Mouse (Mus musculus) limb, embryonic 14.5 days (tissue): ENCODE measurements at regions not wholly inside any gene's neighbourhood (a gene's known extent, or its start where the extent isn't known, plus 50 kb on each side); places are given as distances from the start of the nearest gene placed in this dataset.
A peak's percentile ranks its signal among the peaks of the same experiment; 100 is the strongest.

Experiments
- ATAC-seq: fragments of 200-750 bp; cut with Nextera tagmentation; 2 replicates; pipeline ENCODE4 v1.8.0; 2017; ENCODE audit warnings: low read depth, moderate number of reproducible peaks, moderate TSS enrichment; ENCODE audit not compliant: low FRiP score
- DNase-seq: peaks from one replicate; pipeline ENCODE4 v3.0.0-alpha.2; 2015; ENCODE audit warnings: low spot score
- H3K27ac ChIP-seq: fragments of 300-500 bp; sonication (generic); replicated peaks from 2 replicates; pipeline ENCODE4 v1.5.1; 2014; ENCODE audit warnings: low read depth, mild to moderate bottlenecking, low read length, moderate library complexity, mixed read lengths
- H3K27me3 ChIP-seq: fragments of 300-500 bp; sonication (generic); 2 replicates; pipeline ENCODE4 v1.6.1; 2014; ENCODE audit warnings: low read length, mixed read lengths; ENCODE audit not compliant: control insufficient read depth, insufficient read depth
- H3K36me3 ChIP-seq: fragments of 300-500 bp; sonication (generic); 2 replicates; pipeline ENCODE4 v1.6.1; 2014; ENCODE audit warnings: mild to moderate bottlenecking, low read length, moderate library complexity, mixed read lengths; ENCODE audit not compliant: control insufficient read depth, insufficient read depth
- H3K4me1 ChIP-seq: fragments of 300-500 bp; sonication (generic); 2 replicates; pipeline ENCODE4 v1.6.1; 2014; ENCODE audit warnings: antibody characterized with exemption, low read length, mixed read lengths; ENCODE audit not compliant: control insufficient read depth, insufficient read depth
- H3K4me2 ChIP-seq: fragments of 300-500 bp; sonication (generic); replicated peaks from 2 replicates; pipeline ENCODE4 v1.6.1; 2014; ENCODE audit warnings: low read depth, mild to moderate bottlenecking, low read length, moderate library complexity; ENCODE audit not compliant: severe bottlenecking
- H3K4me3 ChIP-seq: fragments of 300-500 bp; sonication (generic); replicated peaks from 2 replicates; pipeline ENCODE4 v1.5.1; 2014; ENCODE audit warnings: low read length
- H3K9ac ChIP-seq: fragments of 300-500 bp; sonication (generic); 2 replicates; pipeline ENCODE4 v1.6.1; 2014; ENCODE audit warnings: mild to moderate bottlenecking, low read depth, low read length, moderate library complexity; ENCODE audit not compliant: severe bottlenecking
- H3K9me3 ChIP-seq: fragments of 300-500 bp; sonication (generic); 2 replicates; pipeline ENCODE4 v1.6.1; 2016; ENCODE audit warnings: low read length; ENCODE audit not compliant: control insufficient read depth
- POLR2A ChIP-seq: fragments of 200-500 bp; IDR thresholded peaks from 2 replicates; pipeline ENCODE4 v1.8.0; 2012; ENCODE audit warnings: inconsistent platforms, mild to moderate bottlenecking, moderate library complexity, borderline replicate concordance; ENCODE audit not compliant: insufficient read depth, insufficient read length; ENCODE audit errors: extremely low read depth
- WGBS: fragments of 180-500 bp; shearing (Covaris S2); extraction: QIAGEN DNeasy Blood & Tissue Kit; methylation state at CpG from one replicate; pipeline ENCODE4 v1.1.7; 2014; 5-methylcytosine and 5-hydroxymethylcytosine counted together

DNA sequence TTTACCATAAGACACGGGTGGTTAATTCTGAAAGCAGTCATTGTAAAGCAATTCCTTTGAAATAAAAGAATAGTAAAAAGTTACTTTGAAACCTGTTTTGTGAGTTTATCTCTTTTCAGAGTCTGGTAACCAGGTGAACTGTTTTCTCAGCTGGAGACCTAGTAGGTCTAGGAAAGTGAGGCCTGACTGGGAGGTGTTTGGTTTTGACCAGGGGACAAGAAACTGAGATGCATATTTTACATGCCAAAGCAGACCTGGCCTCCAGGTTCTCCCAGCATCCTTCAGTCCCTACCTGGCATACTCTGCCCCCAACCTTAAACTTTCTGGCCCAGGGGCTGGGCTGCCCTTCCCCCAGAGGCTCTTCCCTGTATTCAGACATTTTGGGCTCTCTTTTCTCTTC lies 142.9 kb upstream of the Pfn2 start:
- no peaks in the 10 kb centered on the region for H3K27me3 ChIP-seq
- WGBS, result 54% methylated on average over 1 of the region's 1 CpGs
- DNase-seq (no peak), ATAC-seq (no peak)
- TF ChIP-seq POLR2A, result no peak
- no peaks in the 10 kb centered on the region for H3K4me1 ChIP-seq
- H3K9ac ChIP-seq, result no peak overlapping the region
- no peak overlapping the region for H3K4me3 ChIP-seq
- H3K4me2 ChIP-seq, result no peak overlapping the region
- no peaks in the 10 kb centered on the region for H3K9me3 ChIP-seq
- no peaks in the 10 kb centered on the region for H3K36me3 ChIP-seq
- no peak overlapping the region for H3K27ac ChIP-seq

DNA sequence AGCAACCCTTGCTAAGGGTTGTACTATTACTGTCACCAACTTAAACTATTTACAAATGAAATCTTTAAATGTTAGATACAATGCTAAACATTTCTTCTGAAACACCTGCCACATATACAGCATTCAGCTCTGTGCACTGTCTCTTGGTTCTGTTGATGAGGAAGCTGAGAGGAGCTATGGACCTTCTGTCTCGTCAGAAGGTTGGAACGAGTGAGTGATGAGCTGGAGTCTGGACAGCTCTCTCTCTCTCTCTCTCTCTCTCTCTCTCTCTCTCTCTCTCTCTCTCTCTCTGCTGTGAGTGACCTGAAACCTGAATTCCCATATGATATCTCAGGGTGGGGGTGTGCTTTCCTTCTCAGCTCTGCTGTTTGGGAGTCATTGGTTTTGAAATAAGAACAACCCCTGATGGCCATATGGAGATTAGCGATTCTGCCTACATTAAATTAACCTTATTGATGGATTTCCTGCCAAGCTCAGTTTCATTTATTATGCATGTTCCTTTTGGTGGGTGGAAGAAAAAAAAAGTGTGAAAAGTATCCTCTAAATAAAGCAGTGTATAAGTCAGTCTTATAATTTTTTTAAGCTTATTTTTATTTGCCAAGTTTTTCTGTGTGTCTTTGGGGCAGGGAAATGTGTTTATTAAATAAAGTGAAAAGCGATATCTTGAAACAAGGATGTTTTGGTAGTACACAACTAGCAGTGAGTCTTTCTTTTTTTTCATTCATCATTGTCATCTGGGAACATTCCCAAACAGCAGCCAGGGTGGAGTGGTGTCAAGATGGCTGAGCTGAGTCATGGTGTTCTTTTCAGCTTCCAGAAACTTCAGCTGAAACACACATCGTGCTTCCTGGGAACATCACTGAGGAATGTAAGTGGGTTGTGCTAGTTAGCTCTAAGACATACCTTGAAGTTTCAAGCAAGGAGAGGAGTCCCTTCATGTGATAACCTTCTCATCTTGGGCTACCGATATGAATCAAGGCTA lies 150.5 kb upstream of the Pfn2 start:
- DNase-seq, result no peak

DNA sequence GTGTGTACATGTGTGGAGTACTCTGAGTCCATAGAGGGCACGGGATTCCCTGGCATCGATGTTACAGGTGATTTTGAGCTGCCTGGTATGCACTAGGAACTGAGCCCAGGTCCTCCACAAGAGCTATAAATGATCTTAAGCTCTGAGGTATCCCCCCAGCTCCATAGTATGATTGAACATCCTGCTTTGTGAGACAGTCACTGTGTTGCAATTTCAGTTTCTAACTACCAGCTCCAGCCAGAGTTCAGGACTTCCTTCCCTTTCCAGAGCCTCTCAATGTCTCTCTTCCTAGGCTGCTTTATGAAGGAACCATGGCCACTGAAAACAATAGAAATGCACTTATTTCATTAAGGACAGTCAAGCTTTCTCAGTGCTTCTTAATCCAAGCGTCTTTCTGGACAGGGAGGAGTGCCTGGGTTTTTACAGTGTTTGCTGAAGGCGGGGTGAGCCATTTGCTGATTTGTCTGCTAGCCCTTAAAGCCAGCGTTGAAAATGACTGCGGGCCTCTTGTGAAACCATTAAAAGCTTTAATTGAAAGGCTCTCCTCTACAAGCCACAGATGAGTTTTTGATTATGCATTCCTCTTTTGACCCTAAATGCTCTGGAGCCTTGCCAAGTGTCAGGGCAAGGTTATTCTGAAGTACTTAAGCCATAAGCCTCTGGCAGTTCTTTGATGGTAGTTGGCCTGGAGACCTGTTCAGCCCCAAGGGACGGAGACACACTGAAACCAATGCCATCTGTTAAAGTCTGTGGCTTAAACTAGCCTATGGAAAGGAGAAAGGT lies 155.1 kb upstream of the Pfn2 start:
- 0 out of 2 replicates have a peak overlapping the region, but pooled peaks have one; percentile 8 for H3K27ac ChIP-seq
- WGBS, result 21% methylated on average over 7 of the region's 7 CpGs
- peak; percentile 14 for DNase-seq
- TF ChIP-seq POLR2A, result no peak
- H3K36me3 ChIP-seq, result no peaks in the 10 kb centered on the region
- peaks cover 8% of the 10 kb centered on the region; the same call in 1 of the 2 replicates for H3K4me1 ChIP-seq
- no peak overlapping the region for H3K4me2 ChIP-seq
- no peaks in the 10 kb centered on the region for H3K27me3 ChIP-seq
- H3K4me3 ChIP-seq, result no peak overlapping the region
- no peaks in the 10 kb centered on the region for H3K9me3 ChIP-seq
- no peak overlapping the region for H3K9ac ChIP-seq
- no peak for ATAC-seq

More for the DNA sequence above, 150.5 kb upstream of the Pfn2 start:
- no peaks in the 10 kb centered on the region for H3K27me3 ChIP-seq
- H3K4me1 ChIP-seq, result peaks cover 7% of the 10 kb centered on the region; the same call in 1 of the 2 replicates
- no peak overlapping the region for H3K4me3 ChIP-seq
- no peak for ATAC-seq
- H3K9ac ChIP-seq, result no peak overlapping the region
- WGBS, result 80% methylated on average over 6 of the region's 6 CpGs
- TF ChIP-seq POLR2A, result no peak
- no peak overlapping the region for H3K4me2 ChIP-seq
- no peaks in the 10 kb centered on the region for H3K36me3 ChIP-seq
- H3K9me3 ChIP-seq, result no peaks in the 10 kb centered on the region
- H3K27ac ChIP-seq, result no peak overlapping the region

DNA sequence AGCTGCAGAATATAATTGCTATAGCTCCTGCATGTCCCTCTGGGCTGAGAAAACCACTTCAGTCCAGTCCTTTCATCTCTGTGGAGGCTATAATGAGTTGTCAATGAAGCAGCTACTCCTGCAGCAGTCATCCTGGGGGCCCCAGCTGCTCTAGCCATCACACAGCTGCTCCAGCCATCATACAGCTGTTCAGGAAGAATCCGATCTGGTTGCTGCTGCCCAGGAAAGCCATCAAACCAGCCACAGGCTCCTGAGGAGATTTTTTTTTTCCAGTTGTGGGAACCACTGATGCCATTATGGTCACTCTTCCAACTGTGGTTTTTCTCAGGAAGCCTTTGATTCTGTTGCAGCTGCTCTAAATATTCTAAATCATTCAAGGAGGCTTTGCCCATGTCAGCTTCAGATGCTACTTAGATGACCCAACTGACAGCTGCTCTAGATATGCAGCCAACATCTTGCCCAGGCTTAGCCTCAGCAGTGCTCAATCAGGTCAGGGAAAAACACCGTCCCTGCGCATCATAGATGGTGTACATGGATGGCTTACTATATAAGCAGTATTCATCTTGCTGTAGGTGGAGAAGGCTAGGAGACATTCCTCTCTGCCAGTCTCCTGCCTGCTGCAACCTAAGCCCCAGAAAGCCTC lies 177.0 kb upstream of the Pfn2 start:
- Histone ChIP-seq H3K27ac (no peak overlapping the region), H3K9me3 (no peaks in the 10 kb centered on the region), H3K4me1 (no peaks in the 10 kb centered on the region), H3K36me3 (no peaks in the 10 kb centered on the region), H3K4me2 (no peak overlapping the region), H3K9ac (no peak overlapping the region), H3K27me3 (no peaks in the 10 kb centered on the region), H3K4me3 (no peak overlapping the region)
- TF ChIP-seq POLR2A, result no peak
- peak; percentile 90 for ATAC-seq
- DNase-seq, result peak; percentile 71
- 42% methylated on average over 3 of the region's 3 CpGs for WGBS

DNA sequence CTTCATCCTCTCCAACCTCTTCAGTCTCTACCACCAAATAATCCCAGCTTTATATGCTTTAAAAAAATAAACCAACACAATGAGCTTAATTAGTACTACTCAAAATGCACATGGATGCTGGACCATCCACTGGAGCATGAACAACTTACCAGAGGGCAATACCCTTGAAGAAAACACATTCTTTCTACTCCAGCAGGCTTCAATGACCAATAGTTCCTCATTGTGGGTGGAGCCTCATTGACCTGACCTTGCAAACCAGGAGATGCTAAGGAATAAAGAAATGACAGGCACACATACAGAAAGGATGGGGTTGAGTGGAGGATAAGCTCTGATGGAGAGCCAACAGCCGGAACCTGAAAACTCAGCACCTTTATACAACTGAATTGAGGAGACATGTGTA lies 201.7 kb upstream of the Pfn2 start:
- H3K27me3 ChIP-seq, result no peaks in the 10 kb centered on the region
- H3K4me1 ChIP-seq, result no peaks in the 10 kb centered on the region
- DNase-seq (no peak), ATAC-seq (no peak)
- no peak for TF ChIP-seq POLR2A
- H3K9me3 ChIP-seq, result no peaks in the 10 kb centered on the region
- H3K9ac ChIP-seq, result no peak overlapping the region
- H3K27ac ChIP-seq, result no peak overlapping the region
- H3K36me3 ChIP-seq, result no peaks in the 10 kb centered on the region
- no peak overlapping the region for H3K4me3 ChIP-seq
- no peak overlapping the region for H3K4me2 ChIP-seq
- WGBS, result 85% methylated on average over 1 of the region's 1 CpGs
